Mouse (Mus musculus) ES-Bruce4 (cell line): ENCODE results near the gene Gm7534. TPM values are rescaled to one million over a fixed set of nuclear protein-coding genes. Genes with fewer than 3 reads are reported as not detected.

ENCODE experiments used
- H3K27ac ChIP-seq: 2 replicates; pipeline ENCODE4 v1.5.1; 2012; ENCODE audit warnings: low read length, inconsistent platforms; ENCODE audit not compliant: insufficient read depth
- H3K27me3 ChIP-seq: 2 replicates; pipeline ENCODE4 v1.6.1; 2012; ENCODE audit warnings: mild to moderate bottlenecking, low read length, inconsistent platforms; ENCODE audit not compliant: control insufficient read depth, poor library complexity, insufficient read depth, severe bottlenecking
- H3K36me3 ChIP-seq: 2 replicates; pipeline ENCODE4 v1.6.1; 2012; ENCODE audit warnings: inconsistent platforms, mild to moderate bottlenecking, low read length, moderate library complexity; ENCODE audit not compliant: control insufficient read depth, poor library complexity, insufficient read depth, severe bottlenecking
- H3K4me1 ChIP-seq: one replicate; pipeline ENCODE4 v1.8.1; 2011; ENCODE audit warnings: low read length; ENCODE audit not compliant: control insufficient read depth, insufficient read depth
- H3K4me3 ChIP-seq: 2 replicates; pipeline ENCODE4 v1.5.1; 2011; ENCODE audit warnings: low read depth, mild to moderate bottlenecking, low read length
- H3K9ac ChIP-seq: 2 replicates; pipeline ENCODE4 v1.6.1; 2012; ENCODE audit warnings: low read depth, mild to moderate bottlenecking, inconsistent platforms; ENCODE audit not compliant: poor library complexity, severe bottlenecking
- H3K9me3 ChIP-seq: replicated peaks from 2 replicates; pipeline ENCODE4 v1.6.1; 2012; ENCODE audit warnings: mild to moderate bottlenecking, low read length, inconsistent platforms; ENCODE audit not compliant: control insufficient read depth, poor library complexity, insufficient read depth, severe bottlenecking
- CTCF ChIP-seq: IDR thresholded peaks from one replicate; pipeline ENCODE4 v1.8.1; 2011; ENCODE audit warnings: low read depth, low read length
- EP300 ChIP-seq: IDR thresholded peaks from 2 replicates; pipeline ENCODE4 v1.6.1; 2011; ENCODE audit warnings: low read depth, low read length; ENCODE audit not compliant: insufficient read depth
- POLR2A ChIP-seq: IDR thresholded peaks from one replicate; pipeline ENCODE4 v1.8.1; 2011; ENCODE audit warnings: low read length; ENCODE audit not compliant: insufficient read depth
- polyA plus RNA-seq: library from polyadenylated mRNA; stranded (reverse); fragments of >200 nt; gene quantifications from 2 replicates; pipeline ENCODE4 v1.2.4, GENCODE M21; 2011; ENCODE audit warnings: low read depth; ENCODE audit not compliant: missing spikeins, insufficient read depth, insufficient read length

Gene Gm7534
- polyA plus RNA-seq, 1 experiment, result not detected

DNA sequence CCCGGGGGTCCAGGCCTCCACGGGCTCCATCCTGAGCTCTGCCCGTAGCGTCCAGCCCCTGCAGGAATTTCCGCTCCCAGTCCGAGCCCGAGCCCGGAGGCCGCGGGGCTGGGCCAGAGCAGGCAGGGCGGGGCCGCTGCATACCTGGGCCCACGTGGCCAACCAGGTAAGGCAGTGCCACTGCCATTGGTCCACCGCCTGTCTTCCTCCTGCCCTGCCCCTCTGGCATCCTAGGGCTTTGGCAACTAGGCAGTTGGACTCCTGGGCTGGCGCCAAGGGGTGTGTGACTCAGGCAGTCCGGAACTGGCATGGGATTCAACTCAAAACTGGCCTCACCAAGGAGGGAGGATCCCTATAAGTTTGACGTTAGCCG, 35.5 kb upstream of the Gm7534 start, which contains the start of gene Cnksr1:
Gene Cnksr1, minus strand, starts transcription at position 121 of the 373 bp plus-strand sequence.
- Histone ChIP-seq H3K9me3 (no peaks in the 10 kb centered on the region), H3K9ac (peak within 1 kb of the TSS; percentile 39), H3K36me3 (no peaks in the 10 kb centered on the region), H3K27me3 (no peaks in the 10 kb centered on the region), H3K27ac (no peak within 1 kb of the TSS), H3K4me1 (peaks cover 5% of the 10 kb centered on the region), H3K4me3 (peak within 1 kb of the TSS; percentile 72)
- TF ChIP-seq CTCF (no peak), EP300 (no peak), POLR2A (no peak)

DNA sequence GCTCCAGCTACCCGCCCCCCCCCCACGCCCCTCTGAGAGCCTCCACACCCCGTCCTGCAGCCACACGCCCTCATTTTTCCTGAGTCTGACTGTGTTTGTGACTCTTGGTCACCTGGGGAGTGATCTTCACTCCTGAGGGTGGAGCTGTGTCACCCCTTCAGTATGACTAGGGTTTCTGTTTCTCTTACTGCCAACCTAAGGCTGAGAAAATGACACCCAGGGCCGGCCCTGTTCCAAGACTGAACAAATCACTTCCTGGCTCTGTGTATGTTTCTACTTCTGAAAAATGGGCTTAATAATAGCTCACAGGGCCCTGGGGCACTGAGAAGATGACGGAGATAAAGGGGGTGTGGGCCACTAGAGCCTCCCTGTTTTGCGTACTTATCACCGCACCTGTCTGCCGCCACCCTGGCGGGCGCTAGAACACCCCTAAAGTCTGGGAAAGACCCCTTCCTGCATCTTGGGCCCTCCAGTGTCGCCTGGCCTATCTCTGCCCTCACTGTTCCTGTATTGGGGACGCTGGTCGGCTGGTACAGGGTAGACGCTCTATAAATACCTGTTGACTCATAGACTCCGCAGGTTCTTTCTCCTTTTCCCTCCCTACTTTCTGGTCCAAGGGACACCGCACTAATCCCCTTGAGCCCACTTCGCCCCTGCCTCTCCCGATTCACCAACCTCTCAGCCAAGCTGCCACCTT, 34.9 kb upstream of the Gm7534 start:
- Histone ChIP-seq H3K9me3 (no peaks in the 10 kb centered on the region), H3K4me1 (peaks cover 5% of the 10 kb centered on the region), H3K4me3 (peak overlapping the region; percentile 72), H3K9ac (peak overlapping the region; percentile 39), H3K36me3 (no peaks in the 10 kb centered on the region), H3K27me3 (no peaks in the 10 kb centered on the region), H3K27ac (no peak overlapping the region)
- TF ChIP-seq EP300 (no peak), CTCF (no peak), POLR2A (no peak)

DNA sequence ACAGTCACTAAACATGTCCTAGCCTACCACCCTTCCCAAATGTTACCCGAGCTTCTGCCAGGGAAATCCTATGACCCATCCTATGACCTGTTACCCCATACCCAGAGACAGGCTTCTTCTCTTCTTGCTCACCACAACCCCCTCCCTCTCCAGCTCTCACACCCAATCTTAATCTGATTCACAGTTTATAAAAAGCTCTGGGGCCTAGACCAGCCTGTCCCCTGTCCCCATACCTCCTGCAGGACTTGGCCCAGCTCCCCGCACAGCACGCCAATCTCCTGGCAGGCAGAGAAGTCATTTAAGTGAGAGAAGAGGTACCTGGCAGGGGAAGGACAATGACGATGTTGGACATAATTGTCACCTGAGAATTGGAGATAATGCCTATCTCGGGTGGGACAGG, 32.1 kb upstream of the Gm7534 start:
- Histone ChIP-seq H3K27me3 (no peaks in the 10 kb centered on the region), H3K4me1 (peaks cover 5% of the 10 kb centered on the region), H3K36me3 (no peaks in the 10 kb centered on the region), H3K9me3 (no peaks in the 10 kb centered on the region), H3K4me3 (no peak overlapping the region), H3K27ac (no peak overlapping the region), H3K9ac (no peak overlapping the region)
- no peak for TF ChIP-seq POLR2A
- no peak for TF ChIP-seq CTCF
- TF ChIP-seq EP300, result no peak

DNA sequence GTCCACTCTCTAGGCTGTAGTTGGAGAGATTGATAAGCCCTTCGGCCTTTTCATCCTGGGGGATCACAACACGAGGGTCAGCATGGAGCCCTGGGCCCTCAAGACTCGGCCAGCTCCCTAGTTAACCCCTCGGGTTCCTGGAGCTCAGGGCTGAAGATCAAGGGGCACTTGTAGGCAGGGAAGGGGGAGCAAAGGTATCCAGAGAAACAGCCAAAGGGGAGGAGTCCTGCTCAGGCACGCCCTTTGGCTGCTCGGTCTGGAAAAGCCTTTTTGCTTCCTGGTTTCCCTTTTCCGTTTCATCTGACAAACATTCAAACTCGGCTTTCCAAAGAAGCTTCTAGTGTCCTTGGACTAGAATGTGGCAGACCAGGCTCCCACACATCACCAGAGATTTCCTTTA, 27.6 kb upstream of the Gm7534 start:
- no peaks in the 10 kb centered on the region for H3K27me3 ChIP-seq
- H3K9ac ChIP-seq, result no peak overlapping the region
- H3K27ac ChIP-seq, result no peak overlapping the region
- no peak overlapping the region for H3K4me3 ChIP-seq
- no peaks in the 10 kb centered on the region for H3K9me3 ChIP-seq
- TF ChIP-seq POLR2A (no peak), CTCF (no peak)
- H3K4me1 ChIP-seq, result no peaks in the 10 kb centered on the region
- no peaks in the 10 kb centered on the region for H3K36me3 ChIP-seq

DNA sequence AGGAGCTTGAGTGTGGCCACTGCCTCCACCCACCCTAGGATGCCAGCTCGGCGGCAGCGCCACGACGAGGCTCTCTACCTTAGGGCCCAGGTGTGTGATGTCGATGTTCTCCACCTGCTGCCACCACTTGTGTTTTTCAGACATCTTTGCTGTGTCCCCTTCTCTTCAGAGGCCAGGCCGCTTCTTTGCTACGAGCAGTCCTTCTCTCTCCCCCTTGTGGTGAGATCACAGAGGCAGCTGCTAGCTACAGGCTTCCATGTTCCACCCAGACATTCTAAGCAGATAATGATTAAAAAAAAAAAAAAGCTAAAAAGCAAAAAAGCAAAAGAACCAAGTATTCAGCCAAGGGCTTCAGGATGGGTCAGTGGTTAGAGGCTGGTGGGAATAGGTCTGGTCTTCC, 24.4 kb upstream of the Gm7534 start, which contains the start of gene Catsper4:
Gene Catsper4, minus strand, starts transcription at position 190 of the 400 bp plus-strand sequence.
- H3K27ac ChIP-seq, result no peak within 1 kb of the TSS
- no peaks in the 10 kb centered on the region for H3K36me3 ChIP-seq
- no peak within 1 kb of the TSS for H3K4me3 ChIP-seq
- H3K9me3 ChIP-seq, result no peaks in the 10 kb centered on the region
- TF ChIP-seq EP300 (no peak), POLR2A (no peak), CTCF (no peak)
- H3K9ac ChIP-seq, result no peak within 1 kb of the TSS
- H3K27me3 ChIP-seq, result no peaks in the 10 kb centered on the region
- no peaks in the 10 kb centered on the region for H3K4me1 ChIP-seq

DNA sequence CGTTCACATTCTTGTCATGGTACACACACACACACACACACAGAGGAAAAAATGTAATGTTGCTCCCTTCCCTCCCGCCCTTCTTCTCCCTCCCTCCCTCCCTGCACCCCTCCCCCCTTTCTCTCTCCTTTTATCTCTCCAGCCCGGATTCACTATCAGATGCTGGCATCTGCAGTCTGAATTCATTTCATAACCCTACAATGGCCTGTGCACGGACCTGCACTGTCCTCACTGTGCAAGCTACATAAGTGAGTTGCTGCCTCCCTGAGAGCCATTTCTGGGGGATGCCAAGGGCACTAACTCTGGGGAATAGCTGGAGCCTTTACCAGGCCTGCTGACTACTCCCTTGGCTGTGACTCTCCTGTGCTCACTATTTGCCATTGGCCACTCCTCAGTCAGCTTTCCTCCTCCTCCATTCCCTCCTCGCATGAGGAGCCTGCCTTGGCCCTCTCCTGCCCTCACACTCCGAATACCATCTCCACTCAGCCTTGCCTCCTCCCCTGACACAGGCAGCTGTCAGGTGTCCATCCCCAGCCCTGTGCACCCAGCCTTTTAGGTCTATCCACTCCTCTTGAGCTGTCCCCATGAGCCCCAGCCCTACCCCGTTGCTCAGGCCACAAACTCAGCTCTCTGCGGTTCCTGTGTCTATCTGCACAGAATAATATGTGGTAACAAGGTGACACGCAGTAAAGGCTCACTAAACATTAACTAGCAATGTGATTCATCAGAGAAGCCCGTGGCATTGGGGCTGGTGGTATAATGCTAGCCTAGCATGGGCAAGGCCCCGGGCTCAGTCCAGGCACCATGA, 20.2 kb upstream of the Gm7534 start:
- Histone ChIP-seq H3K4me1 (no peaks in the 10 kb centered on the region), H3K4me3 (no peak overlapping the region), H3K27me3 (no peaks in the 10 kb centered on the region), H3K9me3 (no peaks in the 10 kb centered on the region), H3K27ac (no peak overlapping the region), H3K9ac (no peak overlapping the region), H3K36me3 (no peaks in the 10 kb centered on the region)
- TF ChIP-seq POLR2A (no peak), CTCF (no peak), EP300 (no peak)
